Mouse (Mus musculus): Measurements from ENCODE around the gene Bad. TPM values are rescaled to one million over a fixed set of nuclear protein-coding genes. Genes with fewer than 3 reads are reported as not detected.

The Bad gene
- total RNA-seq, 2 experiments from 2014 or later, result 37.4 to 39.2 TPM

DNA sequence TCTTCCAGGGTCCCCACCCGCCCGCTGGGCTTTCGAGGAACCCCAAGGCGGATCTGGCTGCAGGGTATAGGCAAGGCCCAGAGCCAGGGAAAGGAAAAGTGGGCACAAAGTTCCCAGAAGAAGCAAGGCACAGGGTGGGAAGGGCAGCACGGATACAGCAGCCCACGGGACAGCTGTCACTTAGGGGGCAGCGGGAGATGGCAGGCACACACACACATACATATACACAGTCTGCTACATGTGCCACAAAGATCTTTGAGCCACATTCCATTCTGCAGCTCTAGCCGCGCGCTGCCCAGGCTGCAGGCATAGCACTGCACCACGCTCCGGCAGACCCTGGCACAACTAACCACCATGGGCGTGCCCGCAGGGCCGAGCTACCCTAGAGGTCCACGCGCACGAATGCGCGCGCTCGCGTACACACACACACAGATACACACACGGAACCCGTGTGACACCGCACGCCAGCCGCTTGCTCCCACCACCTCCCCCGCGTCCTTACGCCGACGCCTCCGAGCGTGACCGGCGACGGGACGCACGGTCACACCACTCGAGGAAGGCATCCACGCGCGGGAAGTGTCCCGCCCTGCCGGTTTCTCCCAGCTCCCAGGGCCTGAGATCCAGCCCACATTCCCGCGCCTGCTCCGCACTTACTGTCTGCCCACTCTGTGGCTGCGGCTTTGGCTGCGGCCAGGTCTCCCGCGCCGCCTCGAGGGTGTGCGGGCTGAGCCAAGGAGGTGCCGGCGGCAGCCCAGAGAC lies 8.0 kb upstream of the Bad start:
- DNase-seq (ENCODE audit: low spot score in 2 of 2), result peak in 1 of 2 experiments; percentile 47

DNA sequence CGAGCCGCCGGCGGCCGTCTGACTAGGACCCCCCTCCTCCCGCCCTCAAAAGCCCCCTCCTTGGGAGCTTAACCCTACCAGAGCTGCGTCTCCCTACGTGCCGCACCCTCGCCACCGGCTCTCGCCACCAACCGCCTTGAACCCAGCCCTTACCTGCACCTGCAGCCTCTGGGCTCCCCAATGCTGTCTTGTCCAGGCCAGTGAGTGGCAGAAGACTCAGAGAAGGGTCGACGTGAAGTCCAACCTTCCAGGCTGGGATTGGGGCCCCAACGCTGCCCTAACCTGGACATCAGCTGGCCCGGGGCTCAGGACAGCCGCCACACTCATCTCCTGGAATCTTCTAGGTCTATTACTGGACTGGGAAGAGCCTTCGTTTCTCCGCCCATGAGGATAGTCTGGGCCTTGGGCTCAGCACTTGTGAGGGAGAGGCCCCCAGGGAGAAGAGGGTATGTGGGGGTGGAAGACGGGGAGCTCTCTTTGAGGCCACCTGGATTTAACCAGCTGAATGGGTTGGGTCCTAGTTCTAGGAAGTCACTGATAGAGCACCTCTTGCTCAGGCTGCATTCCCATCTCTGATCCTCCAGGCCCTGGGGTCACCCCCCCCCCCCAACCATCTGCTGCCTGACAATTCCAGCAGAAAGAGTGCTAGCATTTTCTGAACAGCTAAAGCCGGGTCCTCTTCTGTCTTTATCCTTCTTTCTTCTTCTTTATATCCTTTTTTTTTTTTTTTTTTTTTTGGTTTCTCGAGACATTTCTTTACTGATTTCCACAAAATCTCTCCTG lies 7.3 kb upstream of the Bad start, which contains the start of gene Kcnk4:
Kcnk4 (minus strand) TSS at position 321 of the 783 bp plus-strand sequence.
- DNase-seq (ENCODE audit: low spot score in 2 of 2), result no peak

DNA sequence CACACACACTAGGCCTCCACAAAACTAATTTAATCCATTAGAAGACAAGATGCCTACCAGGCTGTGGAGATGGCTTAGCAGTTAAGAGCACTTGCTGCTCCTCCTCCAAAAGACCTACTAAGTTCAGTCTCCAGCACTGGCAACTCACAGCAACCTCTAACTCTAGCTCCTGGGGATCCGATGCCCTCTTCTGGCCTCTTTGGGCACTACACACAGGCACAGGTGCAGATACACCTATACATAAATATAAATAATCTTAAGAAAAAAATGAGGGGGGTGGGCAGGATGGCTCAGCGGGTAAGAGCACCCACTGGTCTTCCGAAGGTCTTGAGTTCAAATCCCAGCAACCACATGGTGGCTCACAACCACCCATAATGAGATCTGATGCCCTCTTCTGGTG lies 5.4 kb upstream of the Bad start:
- DNase-seq (ENCODE audit: low spot score in 2 of 2), result no peak

DNA sequence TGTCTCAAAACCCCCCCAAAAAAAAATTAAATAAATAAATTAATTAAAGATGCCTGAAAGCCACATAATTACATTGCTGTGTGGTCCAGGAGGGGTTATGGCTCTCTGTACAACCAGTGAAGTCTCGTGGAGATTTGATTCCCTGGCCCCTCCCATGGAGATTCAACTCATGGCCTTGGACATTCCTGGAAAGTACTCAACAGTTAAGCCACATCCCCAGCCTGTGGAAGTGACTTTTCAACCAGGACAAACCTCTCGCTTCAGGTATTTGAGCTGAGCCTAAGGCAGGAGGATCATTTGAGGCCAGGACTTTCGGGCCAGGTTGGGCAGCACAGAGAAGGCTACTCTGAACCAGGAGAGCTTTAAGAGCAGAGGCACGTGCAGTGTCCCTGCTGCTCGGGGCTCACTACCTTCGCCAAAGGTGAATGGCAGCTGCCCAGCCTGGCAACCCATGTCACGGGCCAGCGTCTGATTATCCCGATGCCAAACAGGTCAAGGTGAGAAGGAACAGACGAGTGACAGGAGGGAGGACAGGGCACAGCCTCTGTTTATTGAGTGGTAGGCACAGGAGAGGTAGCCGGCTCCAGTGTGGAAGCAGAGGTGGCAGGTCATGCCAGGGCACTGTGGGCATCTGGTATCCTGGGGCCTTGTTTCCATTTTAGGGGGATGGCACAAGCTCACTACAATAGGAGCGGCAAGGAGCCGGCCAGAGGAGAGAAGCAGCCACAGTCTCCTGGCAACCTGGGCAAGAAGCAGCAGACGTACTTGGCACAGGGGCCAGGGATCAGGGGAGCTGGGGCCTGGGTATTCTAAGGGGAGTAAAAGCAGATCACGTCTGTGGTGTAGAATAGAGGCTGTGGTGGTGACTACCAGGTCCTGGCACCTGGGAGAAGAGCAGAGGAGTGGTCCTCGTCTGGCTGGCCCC lies 3.9 kb upstream of the Bad start:
- no peak for DNase-seq (ENCODE audit: low spot score in 2 of 2)

DNA sequence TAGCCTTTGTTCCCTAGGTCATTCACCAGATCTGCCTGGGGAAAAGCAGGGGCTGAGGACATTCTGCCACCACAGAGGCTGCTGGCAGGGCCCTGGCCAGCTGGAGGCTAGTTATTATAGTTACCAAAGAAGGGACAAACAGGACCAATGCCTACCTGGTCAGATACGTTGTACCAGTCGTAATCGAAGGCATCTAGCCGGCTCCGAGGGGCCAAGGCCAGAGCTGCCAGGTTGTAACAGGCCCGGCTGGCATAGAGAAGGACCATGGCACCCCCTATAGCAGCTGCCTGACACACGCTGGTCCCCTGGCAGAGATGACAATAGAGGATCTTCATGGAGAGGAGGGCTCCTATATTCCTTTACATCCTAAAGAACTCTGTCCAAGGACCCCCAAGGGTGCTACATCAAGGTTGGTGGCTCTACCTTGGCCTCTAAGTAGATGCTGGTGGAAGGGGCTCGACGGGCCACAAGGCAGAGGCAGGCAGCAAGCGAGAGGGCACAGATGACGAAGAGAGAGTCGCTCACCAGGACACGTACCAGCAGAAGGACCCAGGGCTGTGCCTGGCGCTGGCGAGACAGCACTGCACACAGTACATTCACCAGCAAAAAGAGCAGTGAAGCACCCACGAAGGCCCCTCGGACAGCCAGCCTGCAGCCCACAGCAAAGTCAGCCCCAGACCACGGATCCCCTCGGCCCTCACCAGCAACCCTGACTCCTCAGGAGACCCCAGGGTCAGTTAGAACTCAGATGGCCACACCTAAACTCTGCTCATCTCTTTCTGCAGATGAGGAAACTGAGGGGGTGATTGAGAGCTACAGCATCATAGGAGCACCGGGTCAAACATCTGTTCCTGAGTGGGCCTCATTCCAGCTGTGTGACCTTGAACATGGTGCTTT lies 2.3 kb upstream of the Bad start:
- DNase-seq (ENCODE audit: low spot score in 2 of 2), result no peak

DNA sequence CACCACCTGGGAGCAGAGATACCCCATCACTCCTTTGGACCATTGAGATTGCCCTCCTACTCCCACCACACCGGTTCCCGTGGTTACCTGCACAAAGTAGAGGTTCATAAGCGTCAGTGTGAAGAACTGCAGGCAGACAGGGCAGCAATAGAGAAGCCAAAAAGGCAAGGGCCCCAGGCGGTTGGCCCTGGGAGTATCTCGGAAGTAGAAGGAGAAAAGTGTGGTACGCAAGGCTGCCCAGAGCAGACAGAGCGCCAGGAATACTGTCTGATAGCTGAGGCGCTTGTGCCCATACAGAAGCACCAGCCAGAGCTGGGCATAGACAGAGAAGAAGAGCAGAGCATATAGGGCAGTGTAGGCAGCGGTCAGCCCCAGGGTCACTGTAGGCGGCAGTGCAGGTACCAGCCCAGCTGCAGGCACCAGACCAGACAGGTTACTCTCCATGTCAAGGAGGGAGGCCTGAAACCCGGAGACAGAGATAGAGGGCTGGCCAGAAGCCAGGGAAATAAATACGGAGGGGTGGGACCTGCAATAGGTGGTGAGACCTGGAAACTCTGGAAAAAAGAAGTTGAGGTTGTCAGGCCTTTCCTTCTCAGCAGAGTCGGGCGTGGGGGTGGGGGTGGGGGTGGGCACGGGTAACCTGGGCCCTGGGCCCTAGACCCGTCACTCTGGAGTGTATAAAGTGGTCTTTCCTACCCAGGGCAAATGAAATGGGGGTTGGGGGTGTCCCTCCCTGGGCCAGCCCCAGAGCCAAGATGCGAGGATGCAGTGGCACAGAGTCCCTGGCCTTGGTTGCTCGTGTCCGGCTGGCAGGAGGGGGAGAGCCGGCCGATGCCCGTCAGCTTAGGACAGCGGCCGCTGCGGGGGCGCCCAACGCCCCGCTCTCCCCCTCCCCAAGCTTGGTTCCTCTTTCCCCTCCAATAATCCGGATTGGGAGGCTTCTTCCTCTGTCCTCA lies 987 bp upstream of the Bad start:
- DNase-seq (ENCODE audit: low spot score in 2 of 2), result no peak

DNA sequence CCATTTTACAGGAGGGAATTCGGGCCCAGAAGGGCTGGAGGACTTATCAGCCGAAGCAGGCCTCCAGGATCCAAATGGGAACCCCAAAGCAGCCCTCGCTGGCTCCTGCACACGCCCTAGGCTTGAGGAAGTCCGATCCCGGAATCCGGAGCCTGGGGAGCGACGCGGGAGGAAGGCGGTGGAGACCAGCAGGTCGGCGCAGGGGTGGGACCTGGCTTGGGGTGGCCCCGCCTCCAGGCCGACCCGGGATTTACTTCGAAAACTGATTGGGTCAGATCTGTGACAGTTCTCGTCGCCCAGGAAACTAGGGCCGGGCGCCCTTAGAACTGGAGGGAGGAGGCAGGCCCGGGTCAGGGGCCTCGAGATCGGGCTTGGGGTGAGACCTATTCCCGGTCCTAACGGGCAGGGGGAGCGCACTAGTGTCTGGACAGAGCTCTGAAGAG lies 609 bp downstream of the Bad start, which contains the start of gene Gpr137:
Gpr137 (minus strand) TSS at position 232 of the 443 bp plus-strand sequence.
- DNase-seq (ENCODE audit: low spot score in 2 of 2), result peak; percentile 90 to 94

DNA sequence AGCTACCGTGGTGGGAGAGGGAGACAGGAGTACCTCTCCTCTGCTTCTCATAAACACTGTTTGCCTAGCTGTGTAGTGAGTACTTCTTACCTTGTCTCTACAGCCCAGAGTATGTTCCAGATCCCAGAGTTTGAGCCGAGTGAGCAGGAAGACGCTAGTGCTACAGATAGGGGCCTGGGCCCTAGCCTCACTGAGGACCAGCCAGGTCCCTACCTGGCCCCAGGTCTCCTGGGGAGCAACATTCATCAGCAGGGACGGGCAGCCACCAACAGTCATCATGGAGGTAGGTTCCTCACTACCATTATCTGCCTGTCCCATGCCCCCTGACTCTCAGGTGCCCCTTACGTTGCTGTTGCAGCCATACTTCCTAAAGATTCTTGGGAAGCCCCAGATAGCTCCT lies 1.1 kb downstream of the Bad start:
- DNase-seq (ENCODE audit: low spot score in 2 of 2), result no peak

DNA sequence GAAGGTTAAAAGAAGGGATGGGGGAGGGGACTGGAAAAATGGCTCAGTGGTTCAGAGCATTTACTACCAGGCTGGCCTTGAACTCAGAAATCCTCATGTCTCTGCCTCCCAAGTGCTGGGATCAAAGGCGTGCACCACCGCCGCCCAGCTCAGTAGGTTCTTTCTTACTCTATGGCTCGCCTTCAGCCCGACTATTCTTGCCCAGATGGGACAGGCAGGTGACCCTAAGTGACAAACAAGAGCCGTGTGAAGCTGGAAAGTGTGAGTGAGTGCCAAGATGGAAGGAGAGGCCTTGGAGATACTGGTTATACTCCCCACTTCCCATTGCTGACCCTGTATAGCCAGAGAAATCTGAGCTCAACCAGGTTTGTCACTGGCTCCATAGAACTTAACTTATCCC lies 2.0 kb downstream of the Bad start:
- DNase-seq (ENCODE audit: low spot score in 2 of 2), result no peak

DNA sequence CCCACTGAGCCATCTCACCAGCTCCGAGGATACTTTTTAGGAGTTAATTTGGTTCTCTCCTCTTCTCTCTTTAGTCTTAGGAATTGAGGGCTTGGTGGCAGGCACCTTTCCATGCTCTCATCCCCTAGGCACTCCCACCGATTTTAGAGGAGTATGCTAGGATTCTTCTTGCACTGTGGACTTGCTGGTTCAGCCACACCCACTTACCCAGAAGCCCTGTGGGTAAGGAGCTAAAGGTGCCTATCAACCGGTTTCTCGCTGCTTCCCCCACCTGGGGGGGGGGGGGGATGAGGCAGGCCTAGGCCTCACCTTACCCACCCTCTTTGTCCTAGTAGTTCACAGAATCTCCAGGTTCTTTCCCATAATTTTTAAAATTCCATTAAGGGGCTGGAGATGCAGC lies 6.1 kb downstream of the Bad start:
- DNase-seq (ENCODE audit: low spot score in 2 of 2), result no peak

DNA sequence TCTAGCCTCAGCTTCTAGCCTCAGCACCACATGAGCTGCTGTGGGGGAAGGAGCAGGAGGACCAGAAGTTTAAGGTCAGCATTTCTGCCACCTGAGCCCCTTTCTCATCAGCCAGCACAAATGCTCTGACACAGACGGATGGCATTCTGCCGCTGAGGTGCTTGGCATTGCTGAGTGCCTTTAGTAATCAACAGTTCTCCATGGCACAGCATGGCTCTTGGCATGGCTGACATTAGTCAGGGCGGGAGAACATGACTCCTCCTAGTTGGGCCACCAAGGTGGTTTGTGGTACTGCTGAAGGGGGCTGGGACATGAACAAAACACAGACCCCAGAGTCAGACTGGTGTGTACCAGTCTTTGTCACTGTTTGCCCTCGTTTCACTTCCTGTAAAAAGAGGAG lies 6.5 kb downstream of the Bad start:
- DNase-seq (ENCODE audit: low spot score in 2 of 2), result no peak

DNA sequence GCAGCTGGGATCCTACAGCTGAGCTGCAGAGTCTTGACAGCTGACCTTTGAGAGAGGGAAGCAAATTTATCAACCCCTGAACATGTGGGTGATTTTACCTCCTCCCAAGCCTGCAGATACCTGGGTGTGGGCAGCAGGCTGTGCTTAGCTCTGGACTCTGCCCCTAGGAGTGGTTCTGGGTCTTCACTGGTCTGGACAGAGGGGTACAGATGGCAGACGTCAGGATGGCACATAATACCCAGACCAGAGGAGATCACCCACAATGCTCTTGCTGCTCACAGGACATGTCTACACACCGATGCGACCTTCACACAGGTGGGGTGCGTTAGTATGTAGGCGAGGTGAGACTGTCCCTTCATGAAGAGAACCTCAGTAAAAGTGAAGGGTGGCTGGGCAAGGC lies 7.9 kb downstream of the Bad start:
- DNase-seq (ENCODE audit: low spot score in 2 of 2), result no peak

DNA sequence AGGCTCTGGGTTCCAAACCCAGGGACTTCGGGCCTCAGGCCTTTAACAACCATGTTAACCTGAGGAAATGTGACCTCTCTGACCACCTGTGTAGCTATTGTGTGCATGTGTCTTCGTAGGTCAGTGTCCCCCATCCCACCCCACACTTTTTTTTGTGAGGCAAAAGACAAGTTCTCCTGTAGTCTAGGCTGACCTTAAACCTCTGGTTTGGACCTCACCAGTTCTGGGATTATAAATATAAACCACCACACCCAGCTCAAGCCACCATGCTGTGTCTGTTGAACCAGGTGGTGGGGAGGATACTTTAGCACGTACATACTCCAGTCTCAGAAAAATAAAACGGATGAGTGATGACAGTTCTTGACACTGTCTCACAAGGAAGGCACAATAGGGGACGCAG lies 8.3 kb downstream of the Bad start:
- no peak for DNase-seq (ENCODE audit: low spot score in 2 of 2)

DNA sequence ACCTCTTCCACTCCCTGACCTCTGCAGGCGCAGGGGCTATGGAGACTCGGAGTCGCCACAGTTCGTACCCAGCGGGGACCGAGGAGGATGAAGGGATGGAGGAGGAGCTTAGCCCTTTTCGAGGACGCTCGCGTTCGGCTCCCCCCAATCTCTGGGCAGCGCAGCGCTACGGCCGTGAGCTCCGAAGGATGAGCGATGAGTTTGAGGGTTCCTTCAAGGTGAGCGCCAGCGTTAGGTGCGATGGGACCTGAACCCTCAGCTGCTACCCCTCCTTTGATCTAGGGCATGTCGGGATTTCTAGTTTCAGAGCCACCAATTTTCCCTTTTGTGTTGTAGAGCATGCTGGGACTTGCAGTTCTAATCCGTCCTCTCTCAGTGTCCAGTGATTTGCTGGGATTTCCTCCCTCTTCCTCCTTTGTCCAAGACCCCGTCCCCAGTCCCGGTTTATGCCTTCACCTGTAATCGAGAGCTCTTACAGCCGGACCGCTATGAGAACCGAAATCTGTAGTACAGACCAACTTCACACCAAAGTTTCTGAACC lies 9.0 kb downstream of the Bad start:
- DNase-seq (ENCODE audit: low spot score in 2 of 2), result peak; percentile 63 to 77

DNA sequence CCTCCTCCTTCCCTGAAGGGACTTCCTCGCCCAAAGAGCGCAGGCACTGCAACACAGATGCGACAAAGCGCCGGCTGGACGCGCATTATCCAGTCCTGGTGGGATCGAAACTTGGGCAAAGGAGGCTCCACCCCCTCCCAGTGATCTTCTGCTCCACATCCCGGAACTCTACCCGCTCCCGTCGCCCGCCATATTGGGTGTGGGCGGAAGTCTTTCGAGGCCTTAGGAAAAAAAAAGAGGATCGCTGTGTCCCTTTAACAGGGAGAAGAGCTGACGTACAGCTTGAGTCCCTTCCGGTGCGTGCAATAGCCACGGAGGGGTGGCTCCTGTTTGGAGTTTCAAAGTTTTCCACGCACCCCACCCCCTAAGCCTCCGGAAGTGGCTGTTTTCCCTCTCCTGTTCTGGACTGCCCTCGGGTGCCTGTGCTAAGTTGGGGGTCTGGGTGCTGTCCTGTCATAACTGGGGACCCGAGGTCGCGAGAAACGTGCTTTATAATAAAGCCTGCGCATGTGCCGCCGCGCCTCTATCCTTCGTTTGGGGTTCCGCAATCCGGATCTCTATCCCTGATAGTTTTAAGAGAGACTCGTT lies 9.8 kb downstream of the Bad start:
- DNase-seq (ENCODE audit: low spot score in 2 of 2), result peak; percentile 90 to 96

DNA sequence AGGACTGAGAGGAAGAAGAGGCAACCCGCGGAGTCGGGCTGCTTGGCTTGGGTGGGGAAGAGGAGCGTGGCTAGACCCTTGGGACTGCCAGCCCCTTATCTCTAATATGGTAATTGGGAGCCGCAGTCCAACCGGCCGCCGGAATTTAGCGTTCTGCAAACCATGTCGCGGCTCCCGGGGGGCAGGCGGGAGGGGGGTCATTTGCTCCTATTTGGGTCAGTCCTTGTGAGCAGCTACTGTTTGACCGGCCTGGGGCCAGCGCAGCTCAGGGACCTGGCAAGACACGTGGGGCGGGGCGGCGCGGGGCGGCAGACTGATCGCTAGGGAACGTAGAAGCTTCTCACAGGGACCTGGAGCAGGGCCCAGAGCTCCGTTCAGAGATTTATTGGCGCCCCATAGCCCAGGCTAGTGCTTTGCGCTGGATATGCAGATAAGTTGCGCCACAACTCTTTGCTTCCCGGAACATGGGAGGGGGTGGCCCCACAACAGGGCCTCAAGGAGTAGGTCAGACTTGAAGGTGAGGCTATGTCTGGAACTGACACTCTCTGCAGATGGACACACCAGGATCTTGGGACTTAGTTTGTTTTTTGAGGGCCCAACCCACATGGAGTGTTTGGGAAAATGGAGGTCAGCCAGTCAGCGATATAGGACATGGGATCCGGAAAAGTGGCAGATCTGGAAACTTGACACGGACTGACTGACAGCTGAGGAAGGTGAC lies 10.5 kb downstream of the Bad start:
- peak; percentile 66 to 77 for DNase-seq (ENCODE audit: low spot score in 2 of 2)

DNA sequence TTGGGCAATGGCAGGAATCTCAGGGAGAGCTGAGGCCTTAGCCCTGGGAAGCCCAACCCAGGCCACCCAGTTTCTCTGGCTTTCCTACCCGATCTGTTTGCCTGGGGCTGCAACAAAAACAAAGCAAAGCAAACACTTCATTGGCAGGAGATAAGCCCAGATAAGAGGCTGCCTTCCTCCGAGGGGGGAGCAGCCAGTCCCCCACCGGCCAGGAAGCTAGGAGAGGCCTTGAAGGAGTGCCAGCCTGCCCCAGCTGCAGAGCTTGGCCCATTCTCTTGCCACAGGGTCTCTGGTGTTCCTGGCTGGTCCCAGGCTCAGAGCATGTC lies 11.0 kb downstream of the Bad start:
- DNase-seq (ENCODE audit: low spot score in 2 of 2), result no peak

DNA sequence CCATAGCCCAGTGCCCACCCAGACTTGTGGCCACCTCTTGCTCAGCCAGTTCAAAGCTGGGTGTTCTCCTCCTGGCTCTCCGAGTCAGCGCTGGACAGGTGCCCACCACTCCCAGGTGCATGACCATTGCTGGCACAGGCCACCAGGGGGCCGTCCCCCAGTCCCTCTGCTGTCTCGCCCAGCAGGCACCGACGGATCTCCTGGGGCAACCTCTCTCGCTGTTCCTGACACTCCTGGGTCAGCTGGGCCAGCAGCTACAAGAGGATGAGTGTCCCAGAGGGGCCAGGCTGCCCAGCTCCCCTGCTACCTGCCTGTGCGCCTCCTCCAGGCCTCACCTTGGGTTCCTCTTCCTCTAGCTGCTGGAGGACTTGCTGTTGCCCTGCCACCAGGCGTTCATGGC lies 12.4 kb downstream of the Bad start:
- DNase-seq (ENCODE audit: low spot score in 2 of 2), result no peak
